Mouse (Mus musculus) embryonic fibroblast, embryonic 13.5 days (primary cell): ENCODE data around the gene Kcnd3.

Source experiments
- CTCF ChIP-seq: IDR thresholded peaks from 2 replicates; pipeline ENCODE4 v1.5.1; 2011; ENCODE audit warnings: mild to moderate bottlenecking, control low read depth, low read length, moderate library complexity, borderline replicate concordance; ENCODE audit not compliant: insufficient read depth
- POLR2A ChIP-seq: IDR thresholded peaks from 2 replicates; pipeline ENCODE4 v1.6.1; 2011; ENCODE audit warnings: low read depth, mild to moderate bottlenecking, control low read depth, low read length, moderate library complexity

DNA sequence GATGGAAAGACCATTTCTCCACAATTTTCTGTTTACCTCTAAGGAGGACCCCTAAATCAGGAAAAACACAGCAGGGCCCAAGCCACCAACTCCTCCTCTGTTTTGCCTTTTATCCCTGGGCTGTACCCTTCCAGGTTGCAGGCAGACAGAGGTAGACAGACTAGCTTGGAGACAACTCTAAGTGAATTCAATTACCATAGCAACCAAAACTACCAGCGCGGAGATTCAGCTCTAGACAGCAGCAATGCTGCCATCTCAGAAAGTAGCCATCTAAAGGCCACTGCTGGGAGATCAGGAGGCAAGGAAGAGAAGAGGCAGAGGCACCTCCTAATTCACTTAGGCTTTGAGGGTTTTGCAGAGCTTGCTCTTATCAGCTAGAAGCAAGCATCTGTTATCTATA lies 15.7 kb upstream of the Kcnd3 start:
- TF ChIP-seq CTCF (no peak), POLR2A (no peak)
